Mouse (Mus musculus) CH12.LX (cell line): ENCODE measurements around the gene Clec4d. TPM values are rescaled to one million over a fixed set of nuclear protein-coding genes. Genes with fewer than 3 reads are reported as not detected.

Experiments used
- DNase-seq: peaks from one replicate; pipeline ENCODE4 v3.0.0-alpha.2; 2013; ENCODE audit errors: extremely low read depth
- H3K27ac ChIP-seq: 2 replicates; pipeline ENCODE4 v1.5.1; 2012; ENCODE audit warnings: low read depth, mild to moderate bottlenecking, control low read depth, moderate library complexity; ENCODE audit not compliant: insufficient read depth
- H3K27me3 ChIP-seq: replicated peaks from 2 replicates; pipeline ENCODE3; 2012; ENCODE audit warnings: inconsistent platforms
- H3K36me3 ChIP-seq, 2 experiments: replicated peaks in 1 of 2; 2 replicates each; pipeline versions ENCODE3 to v1.6.1; 2012; ENCODE audit warnings: inconsistent platforms in 1 of 2, low read length in 1 of 2, mild to moderate bottlenecking in 1 of 2, mixed read lengths in 1 of 2, moderate library complexity in 1 of 2; ENCODE audit not compliant: control insufficient read depth in 1 of 2, insufficient read depth in 1 of 2
- H3K4me1 ChIP-seq, 2 experiments: 2 replicates each; pipeline ENCODE4 v1.6.1; 2012; ENCODE audit warnings: inconsistent platforms in 1 of 2, moderate library complexity in 1 of 2; ENCODE audit not compliant: insufficient read depth in 2 of 2, control insufficient read depth in 1 of 2
- H3K4me2 ChIP-seq: 2 replicates; pipeline ENCODE4 v1.6.1; 2012; ENCODE audit warnings: low read depth, mild to moderate bottlenecking, control low read depth; ENCODE audit not compliant: poor library complexity, insufficient read depth, severe bottlenecking
- H3K4me3 ChIP-seq, 3 experiments: fragments of 150-350 bp in 1 of 3; sonication (generic) in 1 of 3; replicated peaks in 1 of 3; 2 replicates each; pipeline versions ENCODE3 to v1.5.1; 2011 to 2012; ENCODE audit warnings: low read depth in 2 of 3, low read length in 2 of 3, mild to moderate bottlenecking in 2 of 3, moderate library complexity in 2 of 3, control low read depth in 1 of 3, improper control_type of control experiment in 1 of 3, inconsistent platforms in 1 of 3, mixed read lengths in 1 of 3; ENCODE audit not compliant: poor library complexity in 1 of 3
- H3K79me2 ChIP-seq: replicated peaks from 2 replicates; pipeline ENCODE4 v1.6.1; 2012; ENCODE audit warnings: mild to moderate bottlenecking, moderate library complexity; ENCODE audit not compliant: control insufficient read depth, poor library complexity, insufficient read depth, severe bottlenecking; ENCODE audit errors: extremely low read depth
- H3K9ac ChIP-seq: 2 replicates; pipeline ENCODE4 v1.6.1; 2012; ENCODE audit warnings: low read depth, mild to moderate bottlenecking, control low read depth, moderate library complexity; ENCODE audit not compliant: insufficient read depth
- H3K9me3 ChIP-seq: replicated peaks from 2 replicates; pipeline ENCODE3; 2012; ENCODE audit warnings: low read length, inconsistent platforms, mixed read lengths
- BHLHE40 ChIP-seq: IDR thresholded peaks from 2 replicates; pipeline ENCODE4 v1.6.1; 2011; ENCODE audit warnings: mild to moderate bottlenecking, low read depth, low read length, improper control_type of control experiment
- CHD2 ChIP-seq: IDR thresholded peaks from 2 replicates; pipeline ENCODE4 v1.6.1; 2011; ENCODE audit warnings: low read length, improper control_type of control experiment
- CTCF ChIP-seq, 2 experiments: IDR thresholded peaks in 1 of 2; conservative IDR thresholded peaks in 1 of 2; 2 replicates each; pipeline ENCODE4 v1.5.1; 2011 to 2012; ENCODE audit warnings: low read depth in 2 of 2, low read length in 2 of 2, improper control_type of control experiment in 1 of 2, inconsistent platforms in 1 of 2, mild to moderate bottlenecking in 1 of 2, moderate library complexity in 1 of 2
- ELF1 ChIP-seq: IDR thresholded peaks from 2 replicates; pipeline ENCODE4 v1.6.1; 2014; ENCODE audit warnings: low read depth, mild to moderate bottlenecking, inconsistent platforms, low read length, improper control_type of control experiment
- EP300 ChIP-seq: IDR thresholded peaks from 2 replicates; pipeline ENCODE4 v1.6.1; 2011; ENCODE audit warnings: low read length, improper control_type of control experiment
- JUN ChIP-seq: IDR thresholded peaks from 2 replicates; pipeline ENCODE4 v1.6.1; 2011; ENCODE audit warnings: low read depth, mild to moderate bottlenecking, low read length, improper control_type of control experiment, moderate library complexity; ENCODE audit not compliant: insufficient read depth
- MAFK ChIP-seq: IDR thresholded peaks from 2 replicates; pipeline ENCODE4 v1.6.1; 2011; ENCODE audit warnings: low read length, improper control_type of control experiment; ENCODE audit not compliant: insufficient replicate concordance
- MAX ChIP-seq: IDR thresholded peaks from 2 replicates; pipeline ENCODE4 v1.6.1; 2011; ENCODE audit warnings: low read length, improper control_type of control experiment
- MXI1 ChIP-seq: IDR thresholded peaks from 2 replicates; pipeline ENCODE4 v1.6.1; 2011; ENCODE audit warnings: mild to moderate bottlenecking, low read depth, low read length, improper control_type of control experiment
- NELFE ChIP-seq: IDR thresholded peaks from 2 replicates; pipeline ENCODE4 v1.6.1; 2011; ENCODE audit warnings: low read depth, low read length, improper control_type of control experiment
- POLR2AphosphoS2 ChIP-seq: IDR thresholded peaks from 2 replicates; pipeline ENCODE4 v1.6.1; 2011; ENCODE audit warnings: low read depth, low read length, improper control_type of control experiment
- TBP ChIP-seq: conservative IDR thresholded peaks from 2 replicates; pipeline ENCODE4 v1.6.1; 2011; ENCODE audit warnings: low read depth, low read length, improper control_type of control experiment
- USF1 ChIP-seq: IDR thresholded peaks from 2 replicates; pipeline ENCODE4 v1.6.1; 2014; ENCODE audit warnings: low read depth, mild to moderate bottlenecking, inconsistent platforms, low read length, improper control_type of control experiment
- USF2 ChIP-seq: conservative IDR thresholded peaks from 2 replicates; pipeline ENCODE4 v1.6.1; 2011; ENCODE audit warnings: low read depth, low read length, improper control_type of control experiment
- ZC3H11A ChIP-seq: IDR thresholded peaks from 2 replicates; pipeline ENCODE4 v1.6.1; 2012; ENCODE audit warnings: low read depth, mild to moderate bottlenecking, inconsistent platforms, low read length, improper control_type of control experiment
- ZMIZ1 ChIP-seq: IDR thresholded peaks from 2 replicates; pipeline ENCODE4 v1.6.1; 2012; ENCODE audit warnings: low read depth, mild to moderate bottlenecking, inconsistent platforms, low read length, improper control_type of control experiment
- dilution Hi-C: fragments of 300-500 bp; cut with MboI; formaldehyde crosslinking; loops from 2 replicates; pipeline ENCODE4 v1.14.3; 2020; ENCODE audit warnings: low sequenced_read_pairs; ENCODE audit not compliant: extremely low pct_unique_long_range_greater_than_20kb, extremely low pct_ligation_motif_present
- in situ Hi-C: fragments of 300-500 bp; cut with MboI; formaldehyde crosslinking; loops from 3 replicates; pipeline ENCODE4 v1.14.3; 2019; ENCODE audit warnings: low sequenced_read_pairs, low pct_ligation_motif_present, low pct_unique_long_range_greater_than_20kb, mixed read lengths
- polyA plus RNA-seq: library from polyadenylated mRNA; unstranded; fragments of >175 nt; gene quantifications from 2 replicates; pipeline ENCODE4 v1.2.1, GENCODE M21; 2012; ENCODE audit warnings: low read depth; ENCODE audit not compliant: insufficient read length
- total RNA-seq, 2 experiments: library from RNA; depleted of rRNA; stranded (reverse); fragments of 300-350 nt in 1 of 2; fragments of >200 nt in 1 of 2; gene quantifications; 2 replicates each; pipeline ENCODE4 v1.2.3; 2012 to 2014

Clec4d gene
- total and polyA plus RNA-seq, 3 experiments = not detected

- H3K36me3 ChIP-seq = no peaks in the 10 kb centered on the region
- DNase-seq = no peak
- H3K9me3 ChIP-seq = no peaks in the 10 kb centered on the region
- H3K4me3 ChIP-seq = no peak overlapping the region
- no peaks in the 10 kb centered on the region for H3K27me3 ChIP-seq
- no peak overlapping the region for H3K4me2 ChIP-seq
- no peak overlapping the region for H3K27ac ChIP-seq
- peaks cover 0 to 2% of the 10 kb centered on the region in 2 experiments; a peak in 1 of 4 replicates for H3K4me1 ChIP-seq
- no peak overlapping the region for H3K9ac ChIP-seq
- dilution Hi-C loops (no loop called here), in situ Hi-C loops (loop anchor here (10.0 kb wide), 1 partner anchor 365 kb away; no protein-coding TSS in a partner anchor)
- H3K79me2 ChIP-seq = no peaks in the 10 kb centered on the region
- TF ChIP-seq USF2 (no peak), CTCF (conservative IDR thresholded peaks at IDR 0.05 in 1 of 2, IDR thresholded peaks at IDR 0.05 in 1 of 2; ENCODE audit: low read depth in 2 of 2, low read length in 2 of 2) (no peak), MXI1 (no peak), ZMIZ1 (no peak), JUN (no peak), ZC3H11A (no peak), BHLHE40 (no peak), TBP (no peak), POLR2AphosphoS2 (no peak), ELF1 (no peak), MAX (no peak), EP300 (no peak)
Observed at GRCm38 (mm10) chr6:123259889-123260603, 1.9 kb upstream of the Clec4d start.

DNA sequence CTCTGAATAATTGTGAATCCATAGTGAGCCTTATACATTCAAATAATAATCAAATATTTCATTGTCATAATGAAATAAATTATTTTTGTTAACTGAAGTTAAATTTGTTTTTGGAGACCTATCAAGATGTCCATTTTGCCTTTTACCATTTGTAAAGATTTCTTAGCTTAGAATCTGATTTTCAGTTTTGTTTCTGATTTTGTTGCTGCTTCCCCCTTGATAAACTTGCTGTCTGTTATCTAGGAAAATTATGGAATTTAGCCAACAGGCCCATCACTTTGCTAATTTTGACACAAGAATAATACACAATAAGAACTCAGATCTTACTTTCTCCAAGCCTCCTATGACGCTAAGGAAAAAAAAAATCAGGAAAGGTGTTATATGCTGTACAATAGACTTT is 1.0 kb upstream of the Clec4d start:
- Histone ChIP-seq H3K36me3 (no peaks in the 10 kb centered on the region), H3K27me3 (no peaks in the 10 kb centered on the region), H3K9ac (no peak overlapping the region), H3K9me3 (no peaks in the 10 kb centered on the region), H3K4me1 (peaks cover under 1 to 3% of the 10 kb centered on the region in 2 experiments), H3K27ac (no peak overlapping the region), H3K79me2 (no peaks in the 10 kb centered on the region), H3K4me3 (no peak overlapping the region), H3K4me2 (no peak overlapping the region)
- TF ChIP-seq USF1 (no peak), MAX (no peak), NELFE (no peak), BHLHE40 (no peak), CHD2 (no peak), EP300 (no peak), TBP (no peak), MAFK (no peak), ZC3H11A (no peak), ZMIZ1 (no peak), POLR2AphosphoS2 (no peak)
- in situ Hi-C loops (no loop called here), dilution Hi-C loops (no loop called here)
- DNase-seq = no peak
